Mouse (Mus musculus): Measurements from ENCODE around the gene Micall2. TPM values are rescaled to one million over a fixed set of nuclear protein-coding genes. Genes with fewer than 3 reads are reported as not detected.
"Not testable (repeated sequence)": the region's sequence is repeated elsewhere in the genome, so short reads cannot be mapped to it uniquely, and the experiment has no call there.

Micall2 gene
- polyA plus RNA-seq, 1 experiment from 2014 or later = 6.6 TPM

GRCm38 (mm10) chr5:139756135-139756534 is 20.0 kb upstream of the Micall2 start:
- H3K9me3 ChIP-seq (ENCODE audit: control insufficient read depth, low read length) = no peaks in the 10 kb centered on the region
- H3K4me3 ChIP-seq (ENCODE audit: low read depth, low read length) = no peak overlapping the region
- H3K4me1 ChIP-seq (ENCODE audit: control insufficient read depth, insufficient read depth, low read length) = no peaks in the 10 kb centered on the region
- H3K9ac ChIP-seq (ENCODE audit: low read length) = no peak overlapping the region
- H3K27me3 ChIP-seq (ENCODE audit: control insufficient read depth, insufficient read depth, low read length) = no peaks in the 10 kb centered on the region
- DNase-seq (ENCODE audit: low spot score) (no peak), ATAC-seq (ENCODE audit: insufficient number of reproducible peaks, low FRiP score, low TSS enrichment, low read depth) (no peak)
- no peak overlapping the region for H3K27ac ChIP-seq (replicated peaks; ENCODE audit: low read depth, low read length)
- H3K36me3 ChIP-seq (ENCODE audit: control insufficient read depth, insufficient read depth, low read length) = peaks cover 37% of the 10 kb centered on the region
- H3K4me2 ChIP-seq (ENCODE audit: low read depth, severe bottlenecking) = no peak overlapping the region
- WGBS = 92% methylated on average over 12 of the region's 12 CpGs

DNA sequence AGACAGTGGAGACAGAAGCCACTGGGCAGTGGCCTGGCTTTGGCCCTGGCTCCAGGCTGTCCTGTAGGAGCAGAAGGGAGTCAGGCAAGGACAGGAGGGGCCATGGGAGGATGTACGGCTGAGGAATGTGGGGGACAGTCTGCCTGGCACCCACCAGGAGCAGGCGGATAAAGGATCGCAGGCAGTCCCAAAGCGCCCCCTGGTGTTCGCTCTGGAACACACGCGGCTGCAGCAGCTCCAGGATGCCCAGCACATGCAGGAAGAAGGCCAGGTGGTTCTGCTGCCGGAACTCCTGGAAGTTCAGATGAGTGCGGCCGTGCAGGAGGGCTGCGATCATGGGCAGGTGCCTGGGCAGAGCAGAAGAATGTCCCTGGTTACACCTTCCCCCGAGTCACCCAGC is 18.6 kb upstream of the Micall2 start:
- H3K4me3 ChIP-seq (ENCODE audit: low read depth, low read length) = no peak overlapping the region
- H3K9ac ChIP-seq (ENCODE audit: low read length) = no peak overlapping the region
- no peaks in the 10 kb centered on the region for H3K27me3 ChIP-seq (ENCODE audit: control insufficient read depth, insufficient read depth, low read length)
- no peak overlapping the region for H3K27ac ChIP-seq (replicated peaks; ENCODE audit: low read depth, low read length)
- peaks cover 33% of the 10 kb centered on the region for H3K36me3 ChIP-seq (ENCODE audit: control insufficient read depth, insufficient read depth, low read length)
- no peak; the same call in 1 of the 2 replicates for ATAC-seq (ENCODE audit: insufficient number of reproducible peaks, low FRiP score, low TSS enrichment, low read depth)
- DNase-seq (ENCODE audit: low spot score) = peak; percentile 78
- no peaks in the 10 kb centered on the region for H3K4me1 ChIP-seq (ENCODE audit: control insufficient read depth, insufficient read depth, low read length)
- 35% methylated on average over 12 of the region's 12 CpGs for WGBS
- no peak overlapping the region for H3K4me2 ChIP-seq (ENCODE audit: low read depth, severe bottlenecking)
- no peaks in the 10 kb centered on the region for H3K9me3 ChIP-seq (ENCODE audit: control insufficient read depth, low read length)

GRCm38 (mm10) chr5:139750535-139750934 is 14.4 kb upstream of the Micall2 start:
- Histone ChIP-seq H3K4me2 (ENCODE audit: low read depth, severe bottlenecking) (no peak overlapping the region), H3K27me3 (ENCODE audit: control insufficient read depth, insufficient read depth, low read length) (no peaks in the 10 kb centered on the region), H3K9me3 (ENCODE audit: control insufficient read depth, low read length) (no peaks in the 10 kb centered on the region), H3K27ac (replicated peaks; ENCODE audit: low read depth, low read length) (no peak overlapping the region), H3K36me3 (ENCODE audit: control insufficient read depth, insufficient read depth, low read length) (peaks cover 8% of the 10 kb centered on the region; the same call in 1 of the 2 replicates), H3K4me3 (ENCODE audit: low read depth, low read length) (no peak overlapping the region), H3K4me1 (ENCODE audit: control insufficient read depth, insufficient read depth, low read length) (0 out of 2 replicates have a peak, but pooled peaks cover 3% of the 10 kb centered on the region), H3K9ac (ENCODE audit: low read length) (no peak overlapping the region)
- DNase-seq (ENCODE audit: low spot score) (peak; percentile 87), ATAC-seq (ENCODE audit: insufficient number of reproducible peaks, low FRiP score, low TSS enrichment, low read depth) (no peak)

DNA sequence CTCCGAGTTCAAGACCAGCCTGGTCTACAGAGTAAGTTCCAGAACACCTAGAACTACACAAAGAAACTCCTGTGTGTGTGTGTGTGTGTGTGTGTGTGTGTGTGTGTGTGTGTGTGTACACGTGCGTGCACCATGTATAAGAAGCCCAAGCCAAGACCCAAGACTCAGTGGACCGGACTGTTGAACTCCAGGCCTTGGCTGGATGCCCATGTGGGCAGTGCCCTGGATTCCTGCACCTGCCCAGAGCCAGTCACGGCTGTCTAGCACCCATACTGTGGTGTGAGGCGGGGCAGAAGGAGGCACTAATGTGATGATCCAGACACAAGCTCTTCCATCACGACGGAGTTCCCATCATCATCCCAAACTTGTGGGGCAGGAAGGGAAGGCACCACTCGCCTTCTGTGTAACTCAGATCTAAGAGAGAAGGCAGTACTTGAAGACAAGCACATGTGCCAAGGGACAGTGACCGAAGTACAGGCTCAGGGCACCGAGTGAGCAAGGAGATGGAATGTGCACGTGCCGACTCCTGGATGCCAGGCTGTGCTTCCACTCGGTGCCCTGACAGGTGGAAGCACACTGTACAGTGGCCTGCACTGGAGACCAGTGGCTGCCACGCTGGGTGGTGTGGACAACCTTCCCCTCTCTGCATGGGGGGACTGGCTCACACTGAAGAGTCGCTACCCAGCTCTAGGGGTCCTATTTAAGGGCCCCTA is 13.4 kb upstream of the Micall2 start:
- no peak for ATAC-seq (ENCODE audit: insufficient number of reproducible peaks, low FRiP score, low TSS enrichment, low read depth)
- Histone ChIP-seq H3K36me3 (ENCODE audit: control insufficient read depth, insufficient read depth, low read length) (peaks cover 8% of the 10 kb centered on the region; the same call in 1 of the 2 replicates), H3K9ac (ENCODE audit: low read length) (no peak overlapping the region)

DNA sequence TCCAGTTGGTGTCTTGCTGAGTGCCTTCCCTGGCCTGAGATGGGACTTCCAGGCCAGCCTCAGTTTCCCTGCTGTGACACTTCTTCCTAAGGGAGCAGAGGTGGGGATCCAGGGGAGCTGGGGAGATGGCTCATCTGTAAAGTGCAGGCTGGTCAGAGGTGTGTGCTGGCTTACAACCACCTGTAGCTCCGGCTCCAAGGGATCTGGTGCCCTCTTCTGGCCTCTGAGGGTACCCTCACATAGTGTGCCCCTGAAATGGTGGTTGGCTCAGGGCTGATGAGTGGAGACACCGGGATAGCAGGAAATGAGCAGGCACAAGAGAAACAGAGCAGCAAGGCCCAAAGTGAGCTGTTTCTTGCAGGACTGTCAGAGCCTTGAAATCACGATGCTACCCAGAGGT is 9.6 kb upstream of the Micall2 start:
- no peaks in the 10 kb centered on the region for H3K27me3 ChIP-seq (ENCODE audit: control insufficient read depth, insufficient read depth, low read length)
- no peak overlapping the region for H3K9ac ChIP-seq (ENCODE audit: low read length)

More for the DNA sequence above, 13.4 kb upstream of the Micall2 start:
- H3K4me3 ChIP-seq (ENCODE audit: low read depth, low read length) = no peak overlapping the region
- no peak overlapping the region for H3K27ac ChIP-seq (replicated peaks; ENCODE audit: low read depth, low read length)
- no peaks in the 10 kb centered on the region for H3K9me3 ChIP-seq (ENCODE audit: control insufficient read depth, low read length)
- DNase-seq (ENCODE audit: low spot score) = no peak
- 0 out of 2 replicates have a peak, but pooled peaks cover 3% of the 10 kb centered on the region for H3K4me1 ChIP-seq (ENCODE audit: control insufficient read depth, insufficient read depth, low read length)
- WGBS = 88% methylated on average over 16 of the region's 16 CpGs
- no peak overlapping the region for H3K4me2 ChIP-seq (ENCODE audit: low read depth, severe bottlenecking)
- no peaks in the 10 kb centered on the region for H3K27me3 ChIP-seq (ENCODE audit: control insufficient read depth, insufficient read depth, low read length)

DNA sequence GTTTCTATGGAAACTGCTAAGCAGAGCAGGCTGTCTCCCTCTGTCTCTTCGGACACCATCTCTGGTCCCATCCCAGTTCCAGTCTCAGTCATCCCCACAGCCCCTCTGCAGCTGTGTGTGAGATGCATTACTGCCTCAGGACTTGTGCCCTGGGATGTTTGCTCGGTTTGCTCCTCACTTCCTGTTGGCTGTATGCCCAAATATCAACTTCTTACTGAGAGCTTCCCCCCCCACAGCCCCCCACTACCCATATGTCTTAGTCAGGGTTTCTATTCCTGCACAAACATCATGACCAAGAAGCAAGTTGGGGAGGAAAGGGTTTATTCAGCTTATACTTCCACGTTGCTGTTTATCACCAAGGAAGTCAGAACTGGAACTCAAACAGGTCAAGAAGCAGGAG is 6.5 kb upstream of the Micall2 start:
- DNase-seq (ENCODE audit: low spot score) = not testable (repeated sequence)

More for the DNA sequence above, 9.6 kb upstream of the Micall2 start:
- 0 out of 2 replicates have a peak, but pooled peaks cover 3% of the 10 kb centered on the region for H3K4me1 ChIP-seq (ENCODE audit: control insufficient read depth, insufficient read depth, low read length)
- H3K9me3 ChIP-seq (ENCODE audit: control insufficient read depth, low read length) = no peaks in the 10 kb centered on the region
- WGBS = 2% methylated on average over 3 of the region's 3 CpGs
- peak; percentile 82 for DNase-seq (ENCODE audit: low spot score)
- H3K27ac ChIP-seq (replicated peaks; ENCODE audit: low read depth, low read length) = no peak overlapping the region
- ATAC-seq (ENCODE audit: insufficient number of reproducible peaks, low FRiP score, low TSS enrichment, low read depth) = peak; percentile 63; the same call in 1 of the 2 replicates
- no peaks in the 10 kb centered on the region; the same call in 1 of the 2 replicates for H3K36me3 ChIP-seq (ENCODE audit: control insufficient read depth, insufficient read depth, low read length)
- H3K4me3 ChIP-seq (ENCODE audit: low read depth, low read length) = no peak overlapping the region
- H3K4me2 ChIP-seq (ENCODE audit: low read depth, severe bottlenecking) = no peak overlapping the region

DNA sequence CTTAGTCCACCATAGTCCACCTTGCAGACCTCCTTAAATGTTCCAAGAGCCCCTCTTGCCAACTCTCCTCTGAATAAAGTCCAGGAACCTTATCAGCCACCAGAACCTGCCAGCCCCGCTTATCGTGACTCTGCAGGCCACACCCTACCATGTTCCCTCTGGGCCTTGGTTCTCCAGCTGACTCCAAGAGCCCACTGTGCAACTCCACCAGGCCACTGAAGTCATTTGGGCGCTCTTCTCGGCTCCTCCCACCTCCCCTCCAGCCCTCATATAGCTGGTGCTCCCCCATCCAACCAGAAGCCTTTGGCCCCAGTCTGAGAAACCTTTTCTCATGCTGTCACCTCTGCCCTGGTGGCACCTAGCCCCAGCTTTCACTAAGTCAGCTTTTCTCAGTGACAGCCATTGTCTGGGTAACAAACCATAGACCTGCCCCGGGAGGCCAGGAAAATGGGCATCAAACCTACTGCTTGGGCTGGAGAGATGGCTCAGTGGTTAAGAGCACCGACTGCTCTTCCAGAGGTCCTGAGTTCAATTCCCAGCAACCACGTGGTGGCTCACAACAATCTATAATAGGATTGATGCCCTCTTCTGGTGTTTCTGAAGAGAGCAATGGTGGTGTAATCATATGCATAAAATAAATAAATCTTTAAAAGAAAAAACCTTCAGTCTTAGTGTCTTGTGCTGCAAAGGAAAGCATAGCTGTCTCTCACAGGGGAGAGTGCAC is 2.6 kb upstream of the Micall2 start:
- no peak for ATAC-seq (ENCODE audit: insufficient number of reproducible peaks, low FRiP score, low TSS enrichment, low read depth)

More for the DNA sequence above, 6.5 kb upstream of the Micall2 start:
- not testable (repeated sequence) for H3K4me3 ChIP-seq (ENCODE audit: low read depth, low read length); ATAC-seq (ENCODE audit: insufficient number of reproducible peaks, low FRiP score, low TSS enrichment, low read depth); H3K27me3 ChIP-seq (ENCODE audit: control insufficient read depth, insufficient read depth, low read length); H3K9me3 ChIP-seq (ENCODE audit: control insufficient read depth, low read length); H3K27ac ChIP-seq (replicated peaks; ENCODE audit: low read depth, low read length); H3K36me3 ChIP-seq (ENCODE audit: control insufficient read depth, insufficient read depth, low read length); H3K4me1 ChIP-seq (ENCODE audit: control insufficient read depth, insufficient read depth, low read length); H3K9ac ChIP-seq (ENCODE audit: low read length); H3K4me2 ChIP-seq (ENCODE audit: low read depth, severe bottlenecking)
- WGBS = 54% methylated on average over 3 of the region's 3 CpGs

GRCm38 (mm10) chr5:139737841-139738591 is 1.9 kb upstream of the Micall2 start:
- Histone ChIP-seq H3K27me3 (ENCODE audit: control insufficient read depth, insufficient read depth, low read length) (no peaks in the 10 kb centered on the region), H3K9me3 (ENCODE audit: control insufficient read depth, low read length) (no peaks in the 10 kb centered on the region), H3K4me3 (ENCODE audit: low read depth, low read length) (no peak overlapping the region), H3K36me3 (ENCODE audit: control insufficient read depth, insufficient read depth, low read length) (no peaks in the 10 kb centered on the region), H3K4me2 (ENCODE audit: low read depth, severe bottlenecking) (no peak overlapping the region), H3K9ac (ENCODE audit: low read length) (no peak overlapping the region), H3K27ac (replicated peaks; ENCODE audit: low read depth, low read length) (no peak overlapping the region), H3K4me1 (ENCODE audit: control insufficient read depth, insufficient read depth, low read length) (peaks cover 8% of the 10 kb centered on the region)
- ATAC-seq (ENCODE audit: insufficient number of reproducible peaks, low FRiP score, low TSS enrichment, low read depth) = no peak
- DNase-seq (ENCODE audit: low spot score) = no peak
- WGBS = 78% methylated on average over 14 of the region's 14 CpGs

More for the DNA sequence above, 2.6 kb upstream of the Micall2 start:
- no peak for DNase-seq (ENCODE audit: low spot score)
- no peak overlapping the region for H3K9ac ChIP-seq (ENCODE audit: low read length)
- H3K4me1 ChIP-seq (ENCODE audit: control insufficient read depth, insufficient read depth, low read length) = peaks cover 6% of the 10 kb centered on the region
- no peaks in the 10 kb centered on the region for H3K36me3 ChIP-seq (ENCODE audit: control insufficient read depth, insufficient read depth, low read length)
- no peak overlapping the region for H3K4me3 ChIP-seq (ENCODE audit: low read depth, low read length)
- H3K9me3 ChIP-seq (ENCODE audit: control insufficient read depth, low read length) = no peaks in the 10 kb centered on the region
- no peak overlapping the region for H3K27ac ChIP-seq (replicated peaks; ENCODE audit: low read depth, low read length)
- H3K4me2 ChIP-seq (ENCODE audit: low read depth, severe bottlenecking) = no peak overlapping the region
- WGBS = 75% methylated on average over 7 of the region's 7 CpGs
- H3K27me3 ChIP-seq (ENCODE audit: control insufficient read depth, insufficient read depth, low read length) = no peaks in the 10 kb centered on the region

All from limb, embryonic 11.5 days (tissue).